Mouse (Mus musculus) small intestine, adult 2 months (tissue): Measurements from ENCODE around the gene Arl6.

ENCODE experiments used
- CTCF ChIP-seq: fragments of 200-500 bp; IDR thresholded peaks from 2 replicates; pipeline ENCODE4 v1.5.1; 2012; ENCODE audit warnings: low read depth, mild to moderate bottlenecking, control low read depth, inconsistent platforms, low read length, moderate library complexity, mixed read lengths; ENCODE audit not compliant: insufficient replicate concordance, insufficient read length; ENCODE audit errors: extremely low read depth
- POLR2A ChIP-seq: fragments of 200-500 bp; IDR thresholded peaks from 2 replicates; pipeline ENCODE4 v1.6.1; 2012; ENCODE audit warnings: low read depth, mild to moderate bottlenecking, control low read depth, inconsistent platforms, low read length, moderate library complexity

- no peak for TF ChIP-seq CTCF
- no peak for TF ChIP-seq POLR2A
These were observed 51.4 kb downstream of the Arl6 start for GRCm38 (mm10) chr16:59587816-59588215.
